8 mouse cellular contexts compared by ENCODE assay signal in the genomic region with DNA sequence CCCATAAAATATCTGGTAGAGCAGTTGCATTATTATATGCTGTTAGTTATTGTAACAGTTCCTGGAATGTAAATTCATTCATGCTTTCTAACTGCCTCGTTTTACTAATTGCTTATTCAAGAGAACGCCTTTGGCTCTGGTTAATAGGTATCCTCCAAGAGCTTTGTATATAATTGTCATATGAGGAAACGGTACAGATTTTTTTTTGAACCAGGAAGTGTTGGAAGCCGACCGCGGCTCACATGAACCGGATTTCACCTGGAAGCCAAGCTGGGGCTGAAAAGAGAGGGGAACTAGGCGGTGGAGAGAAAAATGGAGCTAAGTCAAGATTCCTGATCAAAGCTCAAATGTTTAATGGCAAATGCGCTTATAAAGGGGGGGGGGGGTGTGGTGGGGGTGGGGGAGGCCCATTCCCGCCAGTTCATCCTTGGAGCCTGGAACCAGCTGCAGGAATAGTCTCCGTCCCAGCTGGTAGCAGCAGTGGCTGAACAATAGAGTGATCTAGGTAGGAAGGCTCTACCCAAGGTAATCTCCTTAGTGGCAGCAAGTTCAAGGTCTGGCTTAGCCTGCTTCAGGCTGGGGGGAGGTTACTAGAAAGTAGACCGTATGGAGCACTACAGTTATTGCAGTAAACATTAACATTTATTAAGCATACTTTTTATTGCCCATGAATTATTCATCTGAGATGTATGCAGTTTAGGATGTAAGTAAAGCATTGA. TPM values are rescaled to one million over a fixed set of nuclear protein-coding genes. Genes with fewer than 3 reads are reported as not detected.
A peak's percentile ranks its signal among the peaks of the same experiment; 100 is the strongest.
DNase-seq lines count a peak whose midpoint lies in the region; ATAC-seq and TF ChIP-seq lines count a peak whose summit lies in the region.

No protein-coding gene starts in this region.

- WGBS in cerebellum, adult 2 months = 2% methylated on average over 12 of the region's 12 CpGs
- 6% methylated on average over 12 of the region's 12 CpGs for WGBS in midbrain, embryonic 10.5 days

- no peak for ATAC-seq in erythroid progenitor cell, adult 5-6 weeks (replicated peaks; ENCODE audit: low FRiP score, poor library complexity, severe bottlenecking)

- no peak for TF ChIP-seq POLR2A in cerebellum, adult 2 months (IDR thresholded peaks at IDR 0.05; ENCODE audit: borderline replicate concordance, insufficient read depth, low read length)

- no peaks in the 10 kb centered on the region for H3K9me3 ChIP-seq in midbrain, embryonic 10.5 days (replicated peaks)

- no peak overlapping the region for H3K27ac ChIP-seq in cerebellum, adult 2 months (ENCODE audit: insufficient read depth, low read length)
- peak overlapping the region; percentile 88 for H3K27ac ChIP-seq in midbrain, embryonic 10.5 days (replicated peaks)

- peak; percentile 13 for DNase-seq in thymus, postnatal 0 days (ENCODE audit: low spot score)
- DNase-seq in thymus, adult 18-20 months = no peak
- peak; percentile 18 to 20 for DNase-seq in cerebellum, adult 2 months
- peak; percentile 4 for DNase-seq in forelimb bud, embryonic 11.5 days (ENCODE audit: low read depth, low spot score)
- peak; percentile 15 for DNase-seq in kidney, adult 11 months
- DNase-seq in midbrain, embryonic 10.5 days (ENCODE audit: low spot score) = peak; percentile 28
- no peak for DNase-seq in gastrocnemius, adult 18-20 months (ENCODE audit: low spot score)

- no peaks in the 10 kb centered on the region for H3K4me1 ChIP-seq in cerebellum, adult 2 months (ENCODE audit: control insufficient read depth, insufficient read depth, low read length)
- H3K4me1 ChIP-seq in midbrain, embryonic 10.5 days = peaks cover 21% of the 10 kb centered on the region

- TF ChIP-seq CTCF in cerebellum, adult 2 months (IDR thresholded peaks at IDR 0.05; ENCODE audit: borderline replicate concordance, insufficient read depth, low read depth, low read length) = no peak

- H3K27me3 ChIP-seq in cerebellum, adult 2 months (ENCODE audit: control insufficient read depth, insufficient read depth, low read length) = no peaks in the 10 kb centered on the region
- no peaks in the 10 kb centered on the region for H3K27me3 ChIP-seq in midbrain, embryonic 10.5 days (ENCODE audit: low read depth, poor library complexity, severe bottlenecking)

- peak overlapping the region; percentile 83 for H3K4me3 ChIP-seq in cerebellum, adult 2 months (replicated peaks; ENCODE audit: insufficient read depth, low read depth, low read length)
- H3K4me3 ChIP-seq in midbrain, embryonic 10.5 days = peak overlapping the region; percentile 66

- H3K36me3 ChIP-seq in midbrain, embryonic 10.5 days = no peaks in the 10 kb centered on the region

RNA-seq across cellular contexts. Expression of a gene that starts 0.8 kb away (rescaled TPM):
- polyA plus RNA-seq in thymus, postnatal 0 days (2015; fragmentation: Nextera tagmentation; extraction: Ambion mirVana) = 5.1 TPM in 2 replicates
- 17.3 and 18.6 TPM in 2 replicates for polyA plus RNA-seq in cerebellum, adult 2 months (2012; rRNA removed)
- 21.5 and 23.6 TPM in 2 replicates for polyA plus RNA-seq in midbrain, embryonic 10.5 days (2016; fragmentation: Nextera tagmentation; extraction: Ambion mirVana)
- total RNA-seq in gastrocnemius, adult 18-20 months (2021) = 1 to 10 TPM; 4.8 to 5.6 TPM
- total RNA-seq in erythroid progenitor cell, adult 5-6 weeks (2015; ENCODE audit: low replicate concordance) = 2.2 and 8.4 TPM in 2 replicates
- 4.4 and 5.8 TPM in 2 replicates for total RNA-seq in erythroid progenitor cell, adult 5-6 weeks (2017; ENCODE audit: low replicate concordance)

Comparison
In these comparisons a context has a peak if more than half of its experiments do, and no peak if none do; other contexts are left out.
1. DNase-seq: peak in thymus, postnatal 0 days (single experiment), cerebellum, adult 2 months (2 of 2), forelimb bud, embryonic 11.5 days (single experiment), kidney, adult 11 months (single experiment) and midbrain, embryonic 10.5 days (single experiment); none in thymus, adult 18-20 months (0 of 2) and gastrocnemius, adult 18-20 months (single experiment).